8 mouse cellular contexts compared by ENCODE assay signal in genomic region chr10:81082168-81082960, GRCm38 (mm10). TPM values are rescaled to one million over a fixed set of nuclear protein-coding genes. Genes with fewer than 3 reads are reported as not detected.
DNase-seq lines count a peak whose midpoint lies in the region; ATAC-seq lines count a peak whose summit lies in the region.

No protein-coding gene starts in this region.

- peak; percentile 96 for DNase-seq in ZHBTc4 (ENCODE audit: low read depth, low spot score)
- peak; percentile 80 to 88 for DNase-seq in cerebellum, postnatal 10 days
- DNase-seq in frontal cortex, postnatal 36 days (ENCODE audit: low spot score in 2 of 2), result peak; percentile 70 to 82
- DNase-seq in hindlimb bud, embryonic 11.5 days (ENCODE audit: extremely low spot score, low read depth, low spot score), result peak; percentile 33
- peak; percentile 65 to 74 for DNase-seq in left cerebral cortex, adult 18-20 months (ENCODE audit: low spot score in 2 of 2)
- DNase-seq in right cerebral cortex, postnatal 14 days, result peak; percentile 71
- DNase-seq in yolk sac, embryonic 10.5 days (ENCODE audit: low spot score), result peak; percentile 72

- ATAC-seq in megakaryocyte, adult 5-6 weeks (ENCODE audit: poor library complexity, severe bottlenecking), result peak; percentile 79

RNA-seq across cellular contexts. Expression of gene Thop1, which starts 12.5 kb away (rescaled TPM):
- total RNA-seq in left cerebral cortex, adult 18-20 months (2021), result 10 to 100 TPM; 43.9 to 49.4 TPM
- total RNA-seq in megakaryocyte, adult 5-6 weeks (2015), result 0.82 and 1.5 TPM in 2 replicates
- 3.4 and 4.3 TPM in 2 replicates for total RNA-seq in megakaryocyte, adult 5-6 weeks (2017)

RNA-seq across cellular contexts. Expression of gene Creb3l3, which starts 16.3 kb away (rescaled TPM):
- total RNA-seq in left cerebral cortex, adult 18-20 months (2021), result under 1 TPM; 0.35 to 0.67 TPM
- 0.50 and 0.58 TPM in 2 replicates for total RNA-seq in megakaryocyte, adult 5-6 weeks (2015)
- total RNA-seq in megakaryocyte, adult 5-6 weeks (2017), result 0.40 and 0.89 TPM in 2 replicates

RNA-seq across cellular contexts. Expression of gene Sgta, which starts 22.4 kb away (rescaled TPM):
- 100 to 1,000 TPM; 178 to 182 TPM for total RNA-seq in left cerebral cortex, adult 18-20 months (2021)
- 30.3 and 30.7 TPM in 2 replicates for total RNA-seq in megakaryocyte, adult 5-6 weeks (2015)
- total RNA-seq in megakaryocyte, adult 5-6 weeks (2017), result 33.3 and 38.7 TPM in 2 replicates

RNA-seq across cellular contexts. Expression of gene Map2k2, which starts 23.4 kb away (rescaled TPM):
- 100 to 1,000 TPM; 133 to 137 TPM for total RNA-seq in left cerebral cortex, adult 18-20 months (2021)
- 33.9 and 40.6 TPM in 2 replicates for total RNA-seq in megakaryocyte, adult 5-6 weeks (2015)
- total RNA-seq in megakaryocyte, adult 5-6 weeks (2017), result 38.2 and 47.8 TPM in 2 replicates

RNA-seq across cellular contexts. Expression of gene Slc39a3, which starts 45.1 kb away (rescaled TPM):
- 10 to 100 TPM; 56.9 to 60.1 TPM for total RNA-seq in left cerebral cortex, adult 18-20 months (2021)
- total RNA-seq in megakaryocyte, adult 5-6 weeks (2015), result 3.9 and 6.0 TPM in 2 replicates
- 6.2 and 10.2 TPM in 2 replicates for total RNA-seq in megakaryocyte, adult 5-6 weeks (2017)

Comparison
In these comparisons a context has a peak if more than half of its experiments do, and no peak if none do; other contexts are left out.
1. Peak in every context shown above with its lines: DNase-seq and ATAC-seq.
2. DNase-seq: peak in every context shown above with its lines; median percentile 96 in ZHBTc4; 84 in cerebellum, postnatal 10 days; 76 in frontal cortex, postnatal 36 days; 72 in yolk sac, embryonic 10.5 days; 71 in right cerebral cortex, postnatal 14 days; 70 in left cerebral cortex, adult 18-20 months; 33 in hindlimb bud, embryonic 11.5 days.
3. RNA of gene Thop1, which starts 12.5 kb away (total RNA-seq): 43.9 to 49.4 TPM in left cerebral cortex, adult 18-20 months; 0.82 to 4.3 TPM in megakaryocyte, adult 5-6 weeks; every median in the first group is over 4 times any median in the second.
4. RNA of gene Sgta, which starts 22.4 kb away (total RNA-seq): 178 to 182 TPM in left cerebral cortex, adult 18-20 months; 30.3 to 38.7 TPM in megakaryocyte, adult 5-6 weeks; every median in the first group is over 4 times any median in the second.